Mouse (Mus musculus) forebrain, postnatal 0 days (tissue): ENCODE measurements at regions not wholly inside any gene's neighbourhood (a gene's known extent, or its start where the extent isn't known, plus 50 kb on each side); places are given as distances from the start of the nearest gene placed in this dataset.
A peak's percentile ranks its signal among the peaks of the same experiment; 100 is the strongest.

Experiments
- ATAC-seq: fragments of 200-750 bp; cut with Nextera tagmentation; 2 replicates; pipeline ENCODE4 v1.8.0; 2017; ENCODE audit warnings: mild to moderate bottlenecking, moderate library complexity
- DNase-seq: peaks from one replicate; pipeline ENCODE4 v3.0.0-alpha.2; 2015
- H3K27ac ChIP-seq: fragments of 300-500 bp; sonication (generic); 2 replicates; pipeline ENCODE4 v1.5.1; 2014; ENCODE audit warnings: low read depth, mild to moderate bottlenecking, antibody characterized with exemption, low read length, moderate library complexity, mixed read lengths
- H3K27me3 ChIP-seq: fragments of 300-500 bp; sonication (generic); 2 replicates; pipeline ENCODE4 v1.6.1; 2014; ENCODE audit warnings: mild to moderate bottlenecking, low read length, mixed read lengths; ENCODE audit not compliant: insufficient read depth
- H3K36me3 ChIP-seq: fragments of 300-500 bp; sonication (generic); 2 replicates; pipeline ENCODE4 v1.6.1; 2014; ENCODE audit warnings: mild to moderate bottlenecking, moderate library complexity; ENCODE audit not compliant: insufficient read depth
- H3K4me1 ChIP-seq: fragments of 300-500 bp; sonication (generic); 2 replicates; pipeline ENCODE4 v1.6.1; 2014; ENCODE audit warnings: antibody characterized with exemption; ENCODE audit not compliant: insufficient read depth
- H3K4me2 ChIP-seq: fragments of 300-500 bp; sonication (generic); 2 replicates; pipeline ENCODE4 v1.6.1; 2014; ENCODE audit warnings: low read depth, mild to moderate bottlenecking, moderate library complexity
- H3K4me3 ChIP-seq: fragments of 300-500 bp; sonication (generic); 2 replicates; pipeline ENCODE4 v1.5.1; 2014; ENCODE audit warnings: low read depth, low read length, mixed read lengths
- H3K9ac ChIP-seq: fragments of 300-500 bp; sonication (generic); 2 replicates; pipeline ENCODE4 v1.6.1; 2014; ENCODE audit warnings: mild to moderate bottlenecking
- H3K9me3 ChIP-seq: fragments of 300-500 bp; sonication (generic); 2 replicates; pipeline ENCODE4 v1.6.1; 2016; ENCODE audit warnings: low read length
- CTCF ChIP-seq: sonication (generic); IDR thresholded peaks from 2 replicates; pipeline ENCODE4 v1.5.1; 2016; ENCODE audit warnings: antibody characterized with exemption, control low read depth, low read depth
- WGBS: fragments of 180-500 bp; shearing (Covaris S2); extraction: QIAGEN DNeasy Blood & Tissue Kit; methylation state at CpG from one replicate; pipeline ENCODE4 v1.1.7; 2014; 5-methylcytosine and 5-hydroxymethylcytosine counted together

- Histone ChIP-seq H3K9ac (no peak overlapping the region), H3K4me2 (no peak overlapping the region), H3K9me3 (no peaks in the 10 kb centered on the region), H3K27me3 (no peaks in the 10 kb centered on the region), H3K4me3 (no peak overlapping the region), H3K4me1 (no peaks in the 10 kb centered on the region), H3K36me3 (no peaks in the 10 kb centered on the region), H3K27ac (no peak overlapping the region)
- no peak for DNase-seq
- no peak for ATAC-seq
- no peak for TF ChIP-seq CTCF
- 58% methylated on average over 3 of the region's 3 CpGs for WGBS
These were observed 451.5 kb upstream of the Pkn2 start for GRCm38 (mm10) chr3:143333339-143333738.

- Histone ChIP-seq H3K9ac (no peak overlapping the region), H3K27ac (no peak overlapping the region), H3K4me2 (no peak overlapping the region), H3K27me3 (no peaks in the 10 kb centered on the region), H3K36me3 (no peaks in the 10 kb centered on the region), H3K4me3 (no peak overlapping the region), H3K4me1 (no peaks in the 10 kb centered on the region), H3K9me3 (no peaks in the 10 kb centered on the region)
- TF ChIP-seq CTCF = no peak
- ATAC-seq (no peak), DNase-seq (no peak)
These were observed 446.7 kb upstream of the Pkn2 start for GRCm38 (mm10) chr3:143328521-143328920.

GRCm38 (mm10) chr3:143327652-143328051 is 445.8 kb upstream of the Pkn2 start:
- DNase-seq = no peak
- TF ChIP-seq CTCF = no peak
- ATAC-seq = peak; percentile 80
- Histone ChIP-seq H3K4me2 (no peak overlapping the region), H3K9me3 (no peaks in the 10 kb centered on the region), H3K4me3 (no peak overlapping the region), H3K36me3 (no peaks in the 10 kb centered on the region), H3K4me1 (no peaks in the 10 kb centered on the region), H3K27me3 (no peaks in the 10 kb centered on the region), H3K9ac (no peak overlapping the region), H3K27ac (no peak overlapping the region)
- 54% methylated on average over 4 of the region's 4 CpGs for WGBS

- no peak overlapping the region for H3K9ac ChIP-seq
- no peak overlapping the region for H3K4me3 ChIP-seq
- ATAC-seq (no peak), DNase-seq (peak; percentile 18)
- no peaks in the 10 kb centered on the region for H3K4me1 ChIP-seq
- no peak for TF ChIP-seq CTCF
- H3K36me3 ChIP-seq = no peaks in the 10 kb centered on the region
- H3K9me3 ChIP-seq = no peaks in the 10 kb centered on the region
- no peak overlapping the region for H3K27ac ChIP-seq
- no peaks in the 10 kb centered on the region for H3K27me3 ChIP-seq
- no peak overlapping the region for H3K4me2 ChIP-seq
- WGBS = 57% methylated on average over 7 of the region's 7 CpGs
These were observed 434.7 kb upstream of the Pkn2 start for GRCm38 (mm10) chr3:143316457-143316856.

- no peak for ATAC-seq
- DNase-seq = no peak
These were observed 410.0 kb upstream of the Pkn2 start for GRCm38 (mm10) chr3:143291793-143292192.

GRCm38 (mm10) chr3:143264132-143264531 is 382.3 kb upstream of the Pkn2 start:
- Histone ChIP-seq H3K36me3 (no peaks in the 10 kb centered on the region), H3K9ac (no peak overlapping the region), H3K4me1 (no peaks in the 10 kb centered on the region), H3K27me3 (no peaks in the 10 kb centered on the region), H3K27ac (no peak overlapping the region), H3K4me2 (no peak overlapping the region), H3K4me3 (no peak overlapping the region), H3K9me3 (no peaks in the 10 kb centered on the region)
- TF ChIP-seq CTCF = no peak
- ATAC-seq (peak; percentile 55; the same call in 1 of the 2 replicates), DNase-seq (no peak)
- 73% methylated on average over 6 of the region's 6 CpGs for WGBS

More at GRCm38 (mm10) chr3:143291793-143292192, 410.0 kb upstream of the Pkn2 start:
- Histone ChIP-seq H3K27ac (no peak overlapping the region), H3K4me2 (no peak overlapping the region), H3K9ac (no peak overlapping the region), H3K4me1 (no peaks in the 10 kb centered on the region), H3K27me3 (no peaks in the 10 kb centered on the region), H3K36me3 (no peaks in the 10 kb centered on the region), H3K4me3 (no peak overlapping the region), H3K9me3 (no peaks in the 10 kb centered on the region)
- TF ChIP-seq CTCF = no peak
- 71% methylated on average over 4 of the region's 4 CpGs for WGBS

- no peaks in the 10 kb centered on the region for H3K9me3 ChIP-seq
- H3K4me3 ChIP-seq = no peak overlapping the region
- no peaks in the 10 kb centered on the region for H3K36me3 ChIP-seq
- 67% methylated on average over 1 of the region's 1 CpGs for WGBS
- H3K4me1 ChIP-seq = no peaks in the 10 kb centered on the region
- no peak for TF ChIP-seq CTCF
- H3K27ac ChIP-seq = no peak overlapping the region
- no peak overlapping the region for H3K9ac ChIP-seq
- DNase-seq = no peak
- no peak overlapping the region for H3K4me2 ChIP-seq
- H3K27me3 ChIP-seq = no peaks in the 10 kb centered on the region
- no peak for ATAC-seq
These were observed 370.8 kb upstream of the Pkn2 start for GRCm38 (mm10) chr3:143252643-143253042.

- WGBS = 77% methylated on average over 2 of the region's 2 CpGs
- no peak for ATAC-seq
- no peaks in the 10 kb centered on the region for H3K36me3 ChIP-seq
- no peak overlapping the region for H3K4me2 ChIP-seq
- no peaks in the 10 kb centered on the region for H3K27me3 ChIP-seq
- no peak overlapping the region for H3K27ac ChIP-seq
- no peaks in the 10 kb centered on the region for H3K4me1 ChIP-seq
- H3K4me3 ChIP-seq = no peak overlapping the region
- no peaks in the 10 kb centered on the region for H3K9me3 ChIP-seq
- H3K9ac ChIP-seq = no peak overlapping the region
- DNase-seq = no peak
- TF ChIP-seq CTCF = no peak
These were observed 370.2 kb upstream of the Pkn2 start for GRCm38 (mm10) chr3:143252008-143252407.
